Mouse (Mus musculus) liver, embryonic 15.5 days (tissue): Measurements from ENCODE around the gene Cfb. TPM values are rescaled to one million over a fixed set of nuclear protein-coding genes. Genes with fewer than 3 reads are reported as not detected.
A peak's percentile ranks its signal among the peaks of the same experiment; 100 is the strongest.
"Not testable (repeated sequence)": the region's sequence is repeated elsewhere in the genome, so short reads cannot be mapped to it uniquely, and the experiment has no call there.

Experiments
- ATAC-seq: fragments of 200-750 bp; cut with Nextera tagmentation; 2 replicates; pipeline ENCODE4 v1.8.0; 2017; ENCODE audit warnings: moderate number of reproducible peaks, mild to moderate bottlenecking, moderate library complexity; ENCODE audit not compliant: insufficient read depth
- H3K27ac ChIP-seq: fragments of 300-500 bp; sonication (generic); replicated peaks from 2 replicates; pipeline ENCODE4 v1.5.1; 2015; ENCODE audit warnings: mild to moderate bottlenecking, inconsistent platforms
- H3K27me3 ChIP-seq: fragments of 300-500 bp; sonication (generic); 2 replicates; pipeline ENCODE4 v1.6.1; 2015; ENCODE audit warnings: mild to moderate bottlenecking, inconsistent platforms
- H3K36me3 ChIP-seq: fragments of 300-500 bp; sonication (generic); replicated peaks from 2 replicates; pipeline ENCODE4 v1.6.1; 2015; ENCODE audit warnings: moderate library complexity, mild to moderate bottlenecking, inconsistent platforms
- H3K4me1 ChIP-seq: fragments of 300-500 bp; sonication (generic); replicated peaks from 2 replicates; pipeline ENCODE4 v1.6.1; 2015; ENCODE audit warnings: inconsistent platforms
- H3K4me2 ChIP-seq: fragments of 300-500 bp; sonication (generic); 2 replicates; pipeline ENCODE4 v1.6.1; 2015; ENCODE audit warnings: moderate library complexity, mild to moderate bottlenecking, inconsistent platforms
- H3K4me3 ChIP-seq: fragments of 300-500 bp; sonication (generic); replicated peaks from 2 replicates; pipeline ENCODE4 v1.5.1; 2015; ENCODE audit warnings: mild to moderate bottlenecking, inconsistent platforms
- H3K9ac ChIP-seq: fragments of 300-500 bp; sonication (generic); 2 replicates; pipeline ENCODE4 v1.6.1; 2015; ENCODE audit warnings: moderate library complexity, mild to moderate bottlenecking, inconsistent platforms
- H3K9me3 ChIP-seq: fragments of 300-500 bp; sonication (generic); replicated peaks from 2 replicates; pipeline ENCODE4 v1.6.1; 2016; ENCODE audit warnings: inconsistent platforms
- WGBS: fragments of 180-500 bp; shearing (Covaris S2); methylation state at CpG from one replicate; pipeline ENCODE4 v1.1.7; 2015; ENCODE audit warnings: mixed read lengths; ENCODE audit not compliant: insufficient replicate concordance; 5-methylcytosine and 5-hydroxymethylcytosine counted together
- polyA plus RNA-seq: library from polyadenylated mRNA; unstranded; fragments of >200 nt; fragmentation: Nextera tagmentation; extraction: Ambion mirVana; gene quantifications from 2 replicates; pipeline ENCODE4 v1.2.1, GENCODE M21; 2015

Gene Cfb
- polyA plus RNA-seq, 1 experiment from 2014 or later, result 281 TPM

DNA sequence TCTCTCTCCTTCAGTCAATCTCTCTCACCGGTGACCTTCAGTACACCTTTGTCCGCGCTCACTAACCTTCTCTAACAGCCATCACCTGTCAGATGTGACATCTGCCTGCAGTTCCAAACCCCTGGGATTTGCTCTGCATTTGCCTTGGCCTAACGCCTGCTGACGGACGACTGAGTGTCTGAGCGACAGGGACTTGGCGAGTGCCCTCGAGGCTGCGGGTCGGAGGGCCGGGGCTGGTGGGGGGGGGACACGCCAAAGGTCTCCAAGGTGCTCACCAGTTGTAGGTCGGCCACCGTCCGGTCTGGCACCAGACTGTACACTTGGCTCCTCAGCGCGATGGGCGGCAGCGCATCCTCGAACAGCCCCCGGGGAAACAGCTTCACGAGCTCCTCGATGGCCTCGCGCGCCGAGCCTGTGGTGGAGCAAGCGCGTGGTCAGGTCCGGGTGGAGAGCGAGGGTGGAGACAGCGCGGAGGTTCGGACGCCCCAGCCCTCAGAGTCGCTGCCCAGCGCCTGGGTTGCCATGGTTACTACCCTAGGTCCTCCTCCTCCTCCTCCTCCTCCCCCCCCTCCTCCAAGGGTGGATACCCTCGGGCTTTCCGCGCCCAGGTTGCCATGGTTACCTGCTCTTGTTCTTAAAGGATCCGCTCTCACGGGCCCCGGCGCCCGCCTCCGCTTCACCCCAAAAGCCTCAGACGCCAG lies 26.0 kb downstream of the Cfb start:
- H3K27ac ChIP-seq, result peak overlapping the region; percentile 89
- no peaks in the 10 kb centered on the region for H3K27me3 ChIP-seq
- peaks cover 53% of the 10 kb centered on the region for H3K36me3 ChIP-seq

DNA sequence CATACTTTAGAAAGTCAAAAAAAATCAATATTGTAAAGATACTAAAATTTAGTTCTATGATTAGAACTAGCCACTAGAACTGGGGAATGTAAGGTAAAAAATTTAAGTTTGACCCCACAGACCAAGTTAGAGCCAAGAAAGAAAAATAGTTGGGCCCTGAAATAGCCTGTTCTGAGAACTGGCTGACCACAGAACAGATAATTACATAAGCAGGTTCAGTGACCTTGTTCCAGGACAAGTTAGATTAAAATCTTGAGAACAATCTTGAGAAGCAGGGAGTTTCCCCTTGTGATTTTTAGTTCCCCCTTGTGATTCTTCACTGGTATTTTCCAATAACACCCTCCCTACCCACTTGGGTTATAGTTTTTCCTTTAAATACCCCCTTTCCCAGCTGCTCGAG lies 31.5 kb downstream of the Cfb start:
- H3K9ac ChIP-seq, H3K4me2 ChIP-seq, H3K9me3 ChIP-seq, H3K27ac ChIP-seq, ATAC-seq, H3K4me1 ChIP-seq, H3K27me3 ChIP-seq, H3K4me3 ChIP-seq: not testable (repeated sequence)
- 81% methylated on average over 1 of the region's 1 CpGs for WGBS
- H3K36me3 ChIP-seq, result peaks cover 75% of the 10 kb centered on the region

More for the DNA sequence above, 26.0 kb downstream of the Cfb start:
- Histone ChIP-seq H3K9me3 (no peaks in the 10 kb centered on the region), H3K4me2 (peak overlapping the region; percentile 96), H3K9ac (peak overlapping the region; percentile 81), H3K4me3 (peak overlapping the region; percentile 79), H3K4me1 (peaks cover 47% of the 10 kb centered on the region)
- 6% methylated on average over 48 of the region's 48 CpGs for WGBS
- peak; percentile 80 for ATAC-seq

DNA sequence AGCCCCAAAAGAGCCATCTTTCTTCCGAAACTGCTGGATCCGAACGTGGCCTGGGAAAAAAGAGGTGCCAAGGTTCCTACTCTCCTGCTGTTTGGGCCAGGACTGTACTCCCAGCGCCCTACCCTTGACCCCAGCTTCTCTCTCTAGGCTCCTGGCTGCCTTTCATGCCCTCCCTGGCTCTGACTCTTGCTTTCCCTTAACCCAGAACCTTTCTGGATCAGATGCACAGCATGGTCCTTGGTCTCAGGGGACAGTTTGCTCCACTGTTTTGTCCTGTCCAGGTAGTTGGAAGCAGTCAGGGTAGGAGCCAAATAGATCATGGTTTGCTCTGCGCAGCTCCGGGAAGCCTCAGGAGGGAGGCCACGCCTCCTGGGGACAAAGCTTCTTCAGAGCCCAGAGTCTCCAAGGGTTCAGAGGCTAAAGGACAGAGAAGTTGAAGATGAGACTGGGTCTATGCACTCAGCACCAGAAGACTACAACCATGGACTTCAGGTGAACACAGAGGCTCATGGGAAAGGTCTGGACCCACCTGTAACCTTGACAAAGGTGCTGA lies 47.4 kb downstream of the Cfb start:
- H3K27ac ChIP-seq, result no peak overlapping the region
- H3K4me2 ChIP-seq, result no peak overlapping the region
- 59% methylated on average over 7 of the region's 7 CpGs for WGBS

DNA sequence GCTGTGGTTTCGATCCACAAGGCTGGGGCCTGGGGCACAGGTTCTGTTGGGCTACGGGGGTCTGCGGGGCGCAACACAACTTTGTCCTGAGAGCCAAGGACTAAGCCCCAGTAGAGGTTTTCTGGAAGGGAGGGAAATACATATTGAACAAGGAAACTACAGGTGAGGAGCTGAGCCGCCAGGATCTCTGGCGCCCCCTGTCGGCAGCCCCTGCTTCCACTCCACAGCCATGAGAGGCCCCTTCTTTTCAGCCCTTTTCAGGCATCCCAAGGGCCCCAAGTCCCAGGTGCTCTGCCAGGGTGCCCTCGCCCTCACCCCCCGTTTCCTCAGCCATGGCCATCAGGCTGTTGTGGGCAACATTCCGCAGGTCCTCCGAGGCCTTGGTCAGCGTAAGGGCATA lies 48.6 kb downstream of the Cfb start:
- H3K27me3 ChIP-seq, H3K9ac ChIP-seq, H3K27ac ChIP-seq, ATAC-seq, H3K4me3 ChIP-seq, H3K9me3 ChIP-seq, H3K4me2 ChIP-seq, H3K4me1 ChIP-seq, H3K36me3 ChIP-seq: not testable (repeated sequence)
- WGBS, result 48% methylated on average over 12 of the region's 12 CpGs

More for the DNA sequence above, 47.4 kb downstream of the Cfb start:
- no peak overlapping the region for H3K4me3 ChIP-seq
- no peak for ATAC-seq
- peaks cover 6% of the 10 kb centered on the region for H3K4me1 ChIP-seq
- H3K9ac ChIP-seq, result no peak overlapping the region
- H3K9me3 ChIP-seq, result no peaks in the 10 kb centered on the region
- no peaks in the 10 kb centered on the region for H3K36me3 ChIP-seq
- no peaks in the 10 kb centered on the region for H3K27me3 ChIP-seq

DNA sequence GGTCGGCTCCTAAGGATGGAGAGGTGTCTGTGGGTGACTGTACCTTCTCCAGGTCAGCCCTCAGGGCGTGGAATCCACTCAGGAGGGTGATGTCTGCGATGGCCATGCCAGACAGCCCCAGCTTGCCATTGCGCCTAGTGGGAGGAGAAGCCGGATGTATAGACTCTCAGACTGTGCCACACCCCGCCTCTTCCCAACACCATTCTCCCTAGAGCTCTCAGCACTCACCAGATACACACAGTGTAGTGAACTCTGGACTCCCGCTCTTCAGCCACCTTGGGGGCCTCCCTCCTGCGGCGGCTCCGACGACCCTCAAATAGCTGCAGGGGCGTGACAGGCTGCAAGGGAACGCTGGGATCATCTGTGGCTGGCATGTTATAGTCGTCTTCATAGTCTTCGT lies 51.0 kb downstream of the Cfb start:
- Histone ChIP-seq H3K4me1 (peaks cover 6% of the 10 kb centered on the region), H3K27me3 (no peaks in the 10 kb centered on the region), H3K9ac (no peak overlapping the region), H3K27ac (no peak overlapping the region), H3K9me3 (no peaks in the 10 kb centered on the region), H3K4me2 (no peak overlapping the region), H3K4me3 (no peak overlapping the region), H3K36me3 (no peaks in the 10 kb centered on the region)
- ATAC-seq, result no peak
- WGBS, result 59% methylated on average over 15 of the region's 15 CpGs

DNA sequence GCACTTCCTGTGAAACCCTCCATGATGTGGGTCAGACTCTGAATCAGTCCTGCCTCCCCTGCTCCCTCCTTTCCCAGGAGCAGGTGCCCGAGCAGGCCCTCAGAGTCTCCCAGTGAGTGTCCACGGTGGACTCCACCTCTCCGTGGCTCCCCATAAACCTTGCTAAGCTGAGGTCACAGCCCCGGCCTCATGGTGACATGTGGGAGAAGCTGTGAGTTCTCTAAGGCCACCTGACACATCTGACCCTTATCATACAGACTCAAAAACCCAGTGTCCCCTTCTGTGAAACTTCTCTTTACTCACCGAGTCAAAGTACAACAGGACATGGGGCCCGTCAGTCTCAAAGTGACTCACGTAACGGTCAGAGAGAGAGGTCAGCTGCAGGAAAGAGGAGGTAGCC lies 51.5 kb downstream of the Cfb start:
- not testable (repeated sequence) for H3K9ac ChIP-seq, H3K9me3 ChIP-seq, H3K4me1 ChIP-seq, H3K4me3 ChIP-seq, H3K4me2 ChIP-seq, H3K36me3 ChIP-seq, H3K27ac ChIP-seq, H3K27me3 ChIP-seq
- ATAC-seq, result peak; percentile 26; the same call in 1 of the 2 replicates
- WGBS, result 62% methylated on average over 8 of the region's 8 CpGs

GRCm38 (mm10) chr17:34810411-34810810 lies 51.9 kb downstream of the Cfb start:
- ATAC-seq, H3K4me1 ChIP-seq, H3K4me3 ChIP-seq, H3K4me2 ChIP-seq, H3K36me3 ChIP-seq, H3K27ac ChIP-seq, H3K9ac ChIP-seq, H3K9me3 ChIP-seq, H3K27me3 ChIP-seq: not testable (repeated sequence)
- WGBS, result 70% methylated on average over 5 of the region's 5 CpGs

DNA sequence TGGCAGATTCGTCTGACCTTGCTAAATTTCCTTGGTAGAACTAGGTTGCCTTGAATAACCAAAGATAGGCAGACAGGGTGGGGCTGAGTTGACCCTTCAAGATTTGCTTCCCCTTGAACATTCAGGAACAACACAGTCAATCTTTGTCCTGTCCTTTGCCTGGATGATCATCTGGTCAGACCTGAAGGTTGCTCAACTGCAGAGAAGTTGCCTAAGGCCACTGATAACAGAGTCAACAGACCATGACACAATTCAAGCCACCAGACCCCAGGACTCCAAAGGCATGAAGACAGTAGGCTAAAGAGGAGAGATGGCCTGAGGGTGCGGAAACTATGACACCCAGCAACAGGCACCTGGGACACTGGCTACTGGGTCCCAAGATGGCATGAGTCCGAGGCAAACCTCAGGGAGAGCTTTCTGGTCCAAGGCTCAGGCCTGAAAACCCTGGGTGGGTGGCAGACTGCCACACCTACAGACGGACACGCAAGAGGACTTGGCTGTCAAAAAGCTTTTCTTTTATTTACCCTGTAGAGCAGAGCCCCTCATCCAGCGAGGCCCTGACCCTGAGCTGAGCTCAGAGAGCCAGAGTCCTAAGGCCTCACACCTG lies 53.6 kb downstream of the Cfb start:
- Histone ChIP-seq H3K27ac (peak overlapping the region; percentile 81), H3K4me2 (no peak overlapping the region), H3K9ac (no peak overlapping the region), H3K36me3 (no peaks in the 10 kb centered on the region), H3K4me3 (no peak overlapping the region), H3K27me3 (no peaks in the 10 kb centered on the region), H3K4me1 (peaks cover 6% of the 10 kb centered on the region), H3K9me3 (peaks cover 5% of the 10 kb centered on the region; the same call in 1 of the 2 replicates)
- peak; percentile 60 for ATAC-seq
- WGBS, result 58% methylated on average over 6 of the region's 6 CpGs

DNA sequence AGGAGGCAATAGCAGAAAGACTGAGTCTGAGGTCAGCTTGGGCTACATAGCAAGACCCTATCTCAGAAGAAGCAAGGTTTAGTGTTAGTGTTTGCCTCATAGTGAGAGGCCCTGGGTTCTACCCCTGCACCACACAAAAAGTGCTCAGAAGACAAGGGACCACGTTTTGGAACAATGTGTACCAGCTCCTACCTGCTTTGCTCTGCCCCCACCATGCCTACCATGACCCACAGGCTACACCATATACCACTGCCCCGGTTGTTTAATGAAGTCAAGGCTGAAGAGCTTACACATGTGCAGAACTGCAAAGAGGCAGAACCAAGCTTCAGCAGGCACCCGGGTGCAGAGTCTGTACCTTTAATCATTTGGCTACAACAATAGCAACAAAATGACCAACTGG lies 55.1 kb downstream of the Cfb start:
- no peaks in the 10 kb centered on the region for H3K27me3 ChIP-seq
- H3K9ac ChIP-seq, result no peak overlapping the region
- ATAC-seq, result no peak
- H3K9me3 ChIP-seq, result peaks cover 5% of the 10 kb centered on the region; the same call in 1 of the 2 replicates
- H3K4me2 ChIP-seq, result no peak overlapping the region
- no peaks in the 10 kb centered on the region for H3K36me3 ChIP-seq
- peaks cover 6% of the 10 kb centered on the region for H3K4me1 ChIP-seq
- no peak overlapping the region for H3K4me3 ChIP-seq
- H3K27ac ChIP-seq, result no peak overlapping the region
- 41% methylated on average over 3 of the region's 3 CpGs for WGBS
